Mouse (Mus musculus): ENCODE measurements around the gene Terf2ip.

- TF ChIP-seq POLR2A (IDR thresholded peaks at IDR 0.05; ENCODE audit: borderline replicate concordance, extremely low read depth, insufficient read depth, insufficient read length, poor library complexity, severe bottlenecking) = no peak
- TF ChIP-seq CTCF (IDR thresholded peaks at IDR 0.05; ENCODE audit: borderline replicate concordance, extremely low read depth, insufficient read depth, insufficient read length) = no peak
Observed at GRCm38 (mm10) chr8:112011816-112012242, 631 bp downstream of the Terf2ip start.

All from brain, embryonic 14.5 days (tissue).